Mouse (Mus musculus) ovary, postnatal 36 days (tissue): ENCODE results near the gene Dkk3.

Experiments used
- DNase-seq: peaks from one replicate; pipeline ENCODE4 v3.0.0; 2022; ENCODE audit warnings: low spot score, mixed read lengths

Gene Dkk3

DNA sequence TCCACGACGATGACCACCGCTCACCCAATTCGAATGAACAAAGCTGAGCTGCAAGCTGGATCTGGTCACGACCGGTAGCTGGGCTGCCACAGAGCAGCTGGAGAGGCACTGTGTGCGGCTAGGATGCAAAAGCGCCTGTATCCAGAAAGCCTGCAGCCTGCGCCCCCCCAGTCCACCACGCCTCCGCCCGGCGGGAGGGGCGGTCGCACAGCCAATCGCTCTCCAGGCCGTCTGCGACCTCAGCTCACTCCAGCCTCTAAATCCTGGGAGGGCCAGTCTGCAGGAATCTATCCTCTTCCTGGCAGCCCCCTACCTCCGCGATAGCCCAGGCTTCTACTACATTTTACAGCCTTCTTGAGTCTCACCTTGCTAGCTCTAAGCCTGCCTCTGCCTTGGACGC is at the start of gene Dkk3:
Dkk3 (minus strand) TSS at position 116 of the 400 bp plus-strand sequence.
- DNase-seq, result peak; percentile 41

DNA sequence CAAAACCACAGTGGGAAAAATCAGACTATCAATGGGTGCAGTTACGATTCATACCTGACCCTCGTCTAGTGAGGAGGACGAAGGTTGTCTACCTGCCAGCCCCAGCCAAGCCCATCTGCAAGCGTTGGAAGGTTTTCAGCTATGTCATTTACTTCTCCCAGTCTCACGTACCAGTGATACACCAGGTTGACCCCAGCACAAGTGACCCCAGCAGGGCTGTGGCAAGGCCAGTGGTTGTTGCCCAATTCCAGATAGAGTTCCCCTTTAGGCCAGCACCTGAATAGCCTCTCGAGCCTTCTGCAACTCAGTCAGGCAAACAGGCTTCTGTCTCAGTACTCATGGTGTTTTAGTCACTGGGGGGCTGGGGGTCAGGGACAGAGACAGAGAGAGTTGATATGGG is 48.9 kb upstream of the Dkk3 start:
- DNase-seq, result no peak

GRCm38 (mm10) chr7:112205513-112205912 is 46.7 kb upstream of the Dkk3 start:
- no peak for DNase-seq

GRCm38 (mm10) chr7:112204380-112204963 is 45.6 kb upstream of the Dkk3 start:
- no peak for DNase-seq

- DNase-seq, result no peak
Observed at GRCm38 (mm10) chr7:112203937-112204336, 45.1 kb upstream of the Dkk3 start.

DNA sequence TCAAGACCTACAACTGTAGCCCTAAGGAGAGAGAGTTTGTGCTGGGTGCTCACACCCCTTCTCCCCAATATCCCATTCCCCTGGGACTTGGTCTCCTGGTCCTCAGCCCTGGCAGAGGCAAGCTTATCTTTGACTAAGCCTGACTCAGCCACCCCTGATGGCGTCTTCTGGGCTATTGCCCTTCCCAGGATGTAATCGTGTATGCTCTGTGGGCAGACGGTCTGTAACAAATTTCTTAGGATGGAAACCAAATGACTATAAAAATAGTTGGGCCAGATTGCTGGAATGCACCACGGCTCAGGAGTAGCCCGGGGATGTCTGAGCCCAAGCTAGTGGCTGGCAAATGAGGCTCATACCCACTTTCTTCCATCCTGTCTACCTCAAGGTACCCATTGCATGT is 44.0 kb upstream of the Dkk3 start:
- DNase-seq, result no peak

GRCm38 (mm10) chr7:112202194-112202593 is 43.3 kb upstream of the Dkk3 start:
- DNase-seq, result no peak

- DNase-seq, result no peak
Observed at GRCm38 (mm10) chr7:112200761-112201160, 41.9 kb upstream of the Dkk3 start.

GRCm38 (mm10) chr7:112199343-112199742 is 40.5 kb upstream of the Dkk3 start:
- no peak for DNase-seq

DNA sequence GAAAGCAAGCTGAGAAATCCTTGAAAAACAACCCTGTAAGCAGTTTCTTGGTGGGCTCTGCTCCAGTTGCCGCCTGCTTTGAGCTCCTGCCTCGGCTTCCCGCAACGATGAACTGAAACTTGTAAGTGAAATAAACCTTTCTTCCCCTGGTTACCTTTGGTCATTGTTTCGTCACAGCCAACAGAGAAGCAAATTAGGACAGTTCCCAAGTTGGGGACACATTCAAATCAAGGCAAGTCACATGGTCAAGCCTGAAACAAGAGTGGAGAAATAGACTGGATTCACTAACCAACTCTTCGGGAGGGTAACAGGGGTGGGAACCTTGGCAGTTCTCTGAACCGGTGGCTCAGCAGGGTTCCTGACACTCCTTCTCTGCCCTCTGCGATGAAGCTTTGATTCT is 38.6 kb upstream of the Dkk3 start:
- no peak for DNase-seq

GRCm38 (mm10) chr7:112194286-112194685 is 35.4 kb upstream of the Dkk3 start:
- DNase-seq, result no peak

DNA sequence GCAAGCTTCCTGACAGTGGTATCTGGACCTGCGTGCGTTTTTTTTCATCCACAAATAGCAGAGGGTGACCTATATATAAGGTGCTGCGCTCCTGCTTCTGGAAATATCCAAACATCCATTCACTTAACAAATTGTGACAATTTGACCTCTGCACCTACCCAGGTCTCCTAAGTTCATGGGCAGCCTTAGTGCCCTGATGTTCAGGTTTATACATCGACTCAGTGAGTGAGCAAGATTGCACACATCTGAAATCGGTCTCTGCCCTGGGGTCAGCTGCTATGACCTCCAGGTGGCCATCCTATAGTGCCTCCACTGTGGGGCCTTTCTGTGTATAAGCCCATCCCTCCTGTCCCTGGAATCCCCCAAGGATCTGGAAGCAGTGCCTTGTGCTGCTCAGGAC is 33.9 kb upstream of the Dkk3 start:
- DNase-seq, result no peak

DNA sequence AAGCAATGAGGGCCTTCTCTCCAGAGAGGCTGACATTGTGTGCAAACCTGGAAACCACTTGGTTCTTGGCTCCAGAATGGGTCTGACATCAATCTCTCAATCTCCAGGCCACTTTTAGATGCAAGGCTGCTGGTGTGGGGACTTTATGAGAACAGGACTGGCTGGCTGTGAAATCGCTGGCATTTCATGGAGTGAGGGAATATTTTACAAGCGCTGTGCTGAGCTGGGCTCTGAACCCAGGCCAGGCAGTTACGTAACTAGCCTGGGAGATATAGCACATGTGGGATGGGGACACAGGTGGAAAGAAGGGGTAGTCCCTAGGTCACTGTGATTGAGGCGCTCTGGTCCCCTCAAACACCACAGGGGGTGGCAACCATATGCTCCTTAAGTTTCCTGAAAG is 33.4 kb upstream of the Dkk3 start:
- DNase-seq, result no peak

DNA sequence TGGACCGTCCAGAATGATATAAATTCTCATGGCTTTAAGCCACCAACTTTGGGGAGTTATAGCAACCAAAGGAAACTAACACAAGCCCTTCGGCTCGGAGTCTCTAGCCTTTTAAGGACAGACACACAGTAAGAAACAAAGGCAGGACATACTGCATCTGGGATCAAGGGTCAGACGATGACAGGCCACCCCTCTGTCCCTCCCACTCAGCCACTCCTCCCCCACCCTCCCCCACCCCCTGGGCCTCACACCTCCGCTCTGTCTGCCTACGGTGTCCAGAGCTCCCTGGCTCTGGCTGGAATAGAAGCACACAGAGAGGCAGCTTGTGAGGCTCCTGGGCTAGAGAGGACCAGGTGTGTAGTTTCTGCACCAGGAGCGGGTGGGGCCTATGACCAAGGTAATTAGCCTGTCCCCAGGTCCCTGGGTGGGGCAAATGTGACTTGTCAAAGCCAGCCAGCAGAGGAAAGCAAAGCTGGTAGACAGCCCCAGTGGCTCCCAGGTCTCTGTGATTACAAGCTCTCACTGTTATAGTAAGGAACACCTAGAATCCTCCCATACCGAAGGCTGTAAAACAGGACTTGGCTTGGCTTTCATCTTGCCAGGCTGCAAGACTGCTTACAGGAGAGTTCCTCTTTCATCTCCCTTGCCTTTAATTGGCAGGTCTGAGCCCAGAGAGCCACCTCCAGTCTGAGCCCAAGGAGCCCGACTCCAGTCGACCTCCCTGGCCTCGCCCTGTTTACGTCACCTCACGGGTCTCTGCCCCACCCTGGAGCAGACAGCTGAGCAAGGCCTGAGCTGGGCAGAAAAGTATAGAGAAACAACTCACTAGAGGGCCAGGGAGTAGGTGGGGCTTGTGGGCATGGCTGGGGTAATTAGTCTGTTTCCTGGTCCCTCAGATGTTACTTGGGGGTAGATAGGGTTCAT is 28.9 kb upstream of the Dkk3 start:
- DNase-seq, result no peak

GRCm38 (mm10) chr7:112186871-112187270 is 28.0 kb upstream of the Dkk3 start:
- DNase-seq, result no peak

GRCm38 (mm10) chr7:112185226-112185745 is 26.4 kb upstream of the Dkk3 start:
- DNase-seq, result peak; percentile 41

GRCm38 (mm10) chr7:112184519-112185225 is 25.8 kb upstream of the Dkk3 start:
- DNase-seq, result no peak

DNA sequence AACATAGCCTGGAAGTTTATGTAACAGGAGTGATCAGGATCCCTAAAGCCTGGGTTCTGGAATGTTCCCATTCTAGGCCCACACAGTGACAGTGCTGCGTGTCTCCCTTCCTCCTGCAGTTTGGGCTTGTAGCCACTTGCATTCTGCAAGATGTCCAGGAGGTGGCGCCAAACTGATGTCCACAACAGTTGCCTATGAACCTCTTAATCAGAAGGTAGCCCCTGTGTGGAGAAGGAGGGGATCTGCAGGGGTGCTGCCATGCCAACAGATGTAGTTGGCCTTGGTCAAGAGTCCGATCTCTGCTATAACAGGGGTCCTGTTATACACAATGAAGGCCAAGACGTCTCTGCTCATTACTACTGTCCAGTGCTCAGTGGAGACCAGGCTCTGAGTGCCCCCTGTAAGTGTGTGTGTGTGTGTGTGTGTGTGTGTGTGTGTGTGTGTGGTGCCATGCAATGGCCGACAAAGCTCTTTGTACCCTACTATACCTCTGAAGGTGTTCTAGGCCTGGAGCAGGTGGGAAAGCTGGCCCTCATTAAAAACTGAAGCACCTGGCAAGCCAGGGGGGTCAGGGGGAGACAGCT is 24.5 kb upstream of the Dkk3 start:
- peak; percentile 83 for DNase-seq

DNA sequence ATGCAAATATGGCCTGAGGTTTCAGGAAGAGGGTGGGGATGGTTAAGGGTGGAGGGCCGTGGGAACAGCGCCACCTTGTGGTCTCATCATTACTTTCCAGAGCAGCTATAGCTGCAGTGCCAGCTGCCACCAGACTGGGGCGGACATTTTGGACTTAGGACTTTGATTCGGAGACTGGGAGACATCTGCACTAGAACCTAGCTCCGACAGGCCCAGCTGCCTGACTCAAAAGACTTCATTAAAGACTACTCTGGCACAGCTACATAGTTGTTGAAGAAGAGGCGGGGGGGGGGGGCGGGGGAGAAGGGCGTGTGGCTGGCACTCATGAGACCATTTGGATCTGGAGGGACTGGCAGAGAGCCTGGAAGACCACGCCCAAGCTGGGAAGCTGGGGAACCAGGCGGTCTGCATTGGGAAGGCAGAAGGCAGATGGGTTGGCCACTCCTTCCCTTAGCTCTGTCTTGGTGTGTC is 21.4 kb upstream of the Dkk3 start:
- DNase-seq, result peak; percentile 78

- no peak for DNase-seq
Observed at GRCm38 (mm10) chr7:112176627-112177026, 17.8 kb upstream of the Dkk3 start.

GRCm38 (mm10) chr7:112172669-112173068 is 13.8 kb upstream of the Dkk3 start:
- DNase-seq, result no peak
